Mouse (Mus musculus): Measurements from ENCODE around the gene Msln. TPM values are rescaled to one million over a fixed set of nuclear protein-coding genes. Genes with fewer than 3 reads are reported as not detected.

The Msln gene
- polyA plus RNA-seq, 1 experiment from 2014 or later: 1.8 TPM

GRCm38 (mm10) chr17:25785281-25785745 is 31.1 kb upstream of the Msln start, which contains the start of gene Haghl:
Gene Haghl, minus strand, starts transcription at chr17:25785673.
- WGBS: under 1% methylated on average over 23 of the region's 23 CpGs
- peak within 1 kb of the TSS; percentile 86 for H3K4me2 ChIP-seq

DNA sequence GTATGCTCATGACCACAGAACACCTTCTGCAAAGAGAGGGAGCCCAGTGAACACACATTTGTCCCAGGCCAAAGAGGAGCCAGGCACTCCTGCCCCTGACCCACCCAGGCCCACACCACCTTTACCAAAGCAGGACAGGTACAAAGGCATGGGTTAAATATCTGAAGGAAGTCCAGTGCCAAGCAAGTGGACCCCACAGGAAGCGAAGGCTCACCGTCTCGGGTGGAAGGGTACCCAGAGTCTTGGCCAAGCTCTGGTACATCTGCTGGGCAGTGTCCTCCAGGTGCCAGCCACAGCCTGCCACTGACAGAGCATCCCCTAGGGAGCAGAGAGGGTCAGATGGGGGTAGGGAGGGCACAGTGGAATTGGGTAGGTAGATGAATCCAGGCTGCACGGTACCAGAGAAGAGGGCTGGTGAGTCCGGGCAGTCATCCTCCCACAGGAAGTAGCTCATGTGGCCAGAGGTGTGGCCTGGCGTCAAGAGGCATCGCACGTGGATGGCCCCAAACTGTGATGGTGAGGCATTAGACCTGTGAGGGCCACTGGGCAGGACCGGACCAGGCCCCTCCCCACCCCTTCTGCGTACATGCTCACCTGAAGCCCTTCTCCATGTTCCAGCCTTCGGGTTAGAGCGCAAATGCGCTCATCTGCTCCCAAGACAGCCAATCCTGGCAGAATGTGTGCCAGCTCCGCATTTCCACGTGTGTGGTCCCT is 29.8 kb upstream of the Msln start:
- Histone ChIP-seq H3K27ac (ENCODE audit: low read depth) (no peak overlapping the region), H3K27me3 (ENCODE audit: insufficient read depth, low read length) (no peaks in the 10 kb centered on the region), H3K9ac (peak overlapping the region; percentile 75), H3K4me2 (peak overlapping the region; percentile 86), H3K36me3 (ENCODE audit: insufficient read depth) (peaks cover 58% of the 10 kb centered on the region), H3K9me3 (ENCODE audit: low read depth, low read length) (no peaks in the 10 kb centered on the region), H3K4me1 (ENCODE audit: insufficient read depth) (peaks cover 9% of the 10 kb centered on the region), H3K4me3 (ENCODE audit: low read depth, low read length) (peak overlapping the region; percentile 64)
- ATAC-seq (ENCODE audit: insufficient read depth) (no peak), DNase-seq (no peak)
- no peak for TF ChIP-seq CTCF (IDR thresholded peaks at IDR 0.05; ENCODE audit: low read depth)
- WGBS: 64% methylated on average over 15 of the region's 15 CpGs

More at GRCm38 (mm10) chr17:25785281-25785745, 31.1 kb upstream of the Msln start, which contains the start of gene Haghl:
- TF ChIP-seq CTCF (IDR thresholded peaks at IDR 0.05; ENCODE audit: low read depth): peak; percentile 19; the same call in 1 of the 2 replicates
- peak within 1 kb of the TSS; percentile 80 for H3K27ac ChIP-seq (ENCODE audit: low read depth)
- peak within 1 kb of the TSS; percentile 75 for H3K9ac ChIP-seq
- H3K27me3 ChIP-seq (ENCODE audit: insufficient read depth, low read length): no peaks in the 10 kb centered on the region
- peak within 1 kb of the TSS; percentile 64 for H3K4me3 ChIP-seq (ENCODE audit: low read depth, low read length)
- peaks cover 59% of the 10 kb centered on the region for H3K36me3 ChIP-seq (ENCODE audit: insufficient read depth)
- DNase-seq: peak; percentile 99
- H3K9me3 ChIP-seq (ENCODE audit: low read depth, low read length): no peaks in the 10 kb centered on the region
- ATAC-seq (ENCODE audit: insufficient read depth): peak; percentile 86
- peaks cover 9% of the 10 kb centered on the region for H3K4me1 ChIP-seq (ENCODE audit: insufficient read depth)

GRCm38 (mm10) chr17:25783086-25783485 is 28.9 kb upstream of the Msln start:
- ATAC-seq (ENCODE audit: insufficient read depth): no peak
- no peak overlapping the region for H3K9ac ChIP-seq
- H3K9me3 ChIP-seq (ENCODE audit: low read depth, low read length): no peaks in the 10 kb centered on the region
- H3K27me3 ChIP-seq (ENCODE audit: insufficient read depth, low read length): no peaks in the 10 kb centered on the region
- TF ChIP-seq CTCF (IDR thresholded peaks at IDR 0.05; ENCODE audit: low read depth): no peak
- H3K4me1 ChIP-seq (ENCODE audit: insufficient read depth): peaks cover 9% of the 10 kb centered on the region
- H3K36me3 ChIP-seq (ENCODE audit: insufficient read depth): peaks cover 58% of the 10 kb centered on the region
- H3K4me3 ChIP-seq (ENCODE audit: low read depth, low read length): no peak overlapping the region
- DNase-seq: no peak
- no peak overlapping the region for H3K4me2 ChIP-seq
- no peak overlapping the region for H3K27ac ChIP-seq (ENCODE audit: low read depth)
- 68% methylated on average over 7 of the region's 7 CpGs for WGBS

GRCm38 (mm10) chr17:25781339-25781738 is 27.2 kb upstream of the Msln start:
- no peak overlapping the region for H3K4me3 ChIP-seq (ENCODE audit: low read depth, low read length)
- H3K9me3 ChIP-seq (ENCODE audit: low read depth, low read length): no peaks in the 10 kb centered on the region
- peaks cover 9% of the 10 kb centered on the region for H3K4me1 ChIP-seq (ENCODE audit: insufficient read depth)
- no peak overlapping the region for H3K27ac ChIP-seq (ENCODE audit: low read depth)
- no peak for DNase-seq
- TF ChIP-seq CTCF (IDR thresholded peaks at IDR 0.05; ENCODE audit: low read depth): no peak
- no peak overlapping the region for H3K4me2 ChIP-seq
- H3K27me3 ChIP-seq (ENCODE audit: insufficient read depth, low read length): no peaks in the 10 kb centered on the region
- no peak for ATAC-seq (ENCODE audit: insufficient read depth)
- H3K36me3 ChIP-seq (ENCODE audit: insufficient read depth): peaks cover 53% of the 10 kb centered on the region
- no peak overlapping the region for H3K9ac ChIP-seq
- WGBS: 69% methylated on average over 6 of the region's 6 CpGs

DNA sequence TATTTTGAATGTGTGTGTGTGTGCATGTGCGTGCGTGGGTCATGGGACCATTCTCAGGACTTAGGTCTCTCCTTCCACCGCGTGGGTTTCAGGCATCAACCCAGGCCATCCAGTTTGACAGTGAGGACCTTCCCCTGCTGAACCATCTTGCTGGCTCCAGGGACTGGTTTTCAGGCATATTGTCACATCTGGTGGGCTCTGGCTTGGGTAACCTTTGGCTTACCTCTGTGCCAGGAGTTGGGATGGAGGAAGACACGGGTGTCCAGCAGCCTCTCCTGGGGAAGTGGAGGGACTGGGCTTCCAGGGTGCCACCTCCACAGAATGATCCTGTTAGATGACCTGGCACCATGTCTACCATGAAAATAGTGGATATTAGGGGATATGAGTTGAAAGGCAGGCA is 23.8 kb upstream of the Msln start:
- Histone ChIP-seq H3K4me3 (ENCODE audit: low read depth, low read length) (no peak overlapping the region), H3K27ac (ENCODE audit: low read depth) (no peak overlapping the region), H3K36me3 (ENCODE audit: insufficient read depth) (peaks cover 39% of the 10 kb centered on the region), H3K9me3 (ENCODE audit: low read depth, low read length) (no peaks in the 10 kb centered on the region), H3K4me2 (no peak overlapping the region), H3K9ac (no peak overlapping the region), H3K4me1 (ENCODE audit: insufficient read depth) (no peaks in the 10 kb centered on the region), H3K27me3 (ENCODE audit: insufficient read depth, low read length) (no peaks in the 10 kb centered on the region)
- no peak for TF ChIP-seq CTCF (IDR thresholded peaks at IDR 0.05; ENCODE audit: low read depth)
- no peak for ATAC-seq (ENCODE audit: insufficient read depth)
- no peak for DNase-seq
- WGBS: 93% methylated on average over 5 of the region's 5 CpGs

DNA sequence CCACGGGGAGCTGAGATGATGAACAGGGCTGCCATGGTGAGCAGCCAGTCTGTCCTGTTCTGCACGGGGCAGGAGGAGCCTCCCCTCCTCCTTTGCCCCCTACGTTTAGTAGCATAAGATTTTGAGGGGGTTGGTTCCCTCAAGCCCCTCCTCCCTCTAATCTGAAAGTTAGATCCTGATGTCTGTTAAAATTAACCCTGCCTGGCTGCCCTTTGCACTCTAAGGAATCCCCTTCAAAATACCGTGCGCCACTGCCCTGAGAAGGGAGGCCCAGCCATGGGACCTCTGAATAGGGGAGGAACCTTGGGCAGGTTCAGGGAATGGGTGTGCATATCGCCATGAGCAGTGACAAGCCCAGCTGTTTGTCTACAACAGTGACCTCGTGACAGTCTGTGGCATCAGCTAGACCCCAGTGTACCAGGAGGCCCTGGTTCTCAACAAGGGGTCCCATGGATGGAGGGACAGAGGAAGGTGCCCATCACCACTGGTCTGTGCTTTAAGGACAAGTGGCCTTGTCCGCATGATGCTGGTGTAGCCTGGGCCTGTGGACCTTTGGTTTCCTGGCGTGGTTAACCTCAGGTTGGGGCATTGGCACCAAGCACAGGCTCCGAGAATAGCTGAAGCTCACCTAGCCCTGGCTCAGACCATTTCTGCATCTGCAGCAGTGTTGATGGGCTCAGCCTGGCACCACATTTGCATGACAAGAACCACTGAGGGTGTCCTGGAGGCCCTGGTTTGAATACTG is 21.3 kb upstream of the Msln start:
- Histone ChIP-seq H3K4me2 (no peak overlapping the region), H3K4me3 (ENCODE audit: low read depth, low read length) (no peak overlapping the region), H3K9ac (no peak overlapping the region), H3K27me3 (ENCODE audit: insufficient read depth, low read length) (no peaks in the 10 kb centered on the region), H3K36me3 (ENCODE audit: insufficient read depth) (0 out of 2 replicates have a peak, but pooled peaks cover 20% of the 10 kb centered on the region), H3K27ac (ENCODE audit: low read depth) (no peak overlapping the region), H3K9me3 (ENCODE audit: low read depth, low read length) (no peaks in the 10 kb centered on the region), H3K4me1 (ENCODE audit: insufficient read depth) (no peaks in the 10 kb centered on the region)
- no peak for TF ChIP-seq CTCF (IDR thresholded peaks at IDR 0.05; ENCODE audit: low read depth)
- DNase-seq: no peak
- no peak for ATAC-seq (ENCODE audit: insufficient read depth)
- 73% methylated on average over 10 of the region's 10 CpGs for WGBS
